ENCODE assay signal across 9 mouse cellular contexts in the genomic region with DNA sequence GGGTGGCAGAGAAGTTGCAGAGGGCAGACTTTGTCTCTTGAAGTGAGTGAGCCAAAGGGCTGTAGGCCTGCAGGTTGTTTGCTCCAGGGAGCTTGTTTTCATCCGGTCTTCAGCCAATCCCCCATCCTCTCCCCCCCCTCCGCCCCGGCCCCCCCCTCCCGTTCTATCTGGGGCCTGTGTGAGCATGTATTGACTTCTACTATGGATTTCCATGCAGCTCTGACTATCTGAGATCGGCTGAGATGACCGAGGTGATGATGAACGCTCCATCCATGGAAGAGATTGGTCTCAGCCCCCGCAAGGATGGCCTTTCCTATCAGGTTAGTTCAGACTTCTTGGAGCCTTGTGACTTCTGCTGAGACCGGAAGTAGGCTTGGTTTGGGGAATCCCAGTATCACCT. TPM values are rescaled to one million over a fixed set of nuclear protein-coding genes. Genes with fewer than 3 reads are reported as not detected.
A peak's percentile ranks its signal among the peaks of the same experiment; 100 is the strongest.
DNase-seq lines count a peak whose midpoint lies in the region; ATAC-seq and TF ChIP-seq lines count a peak whose summit lies in the region.
"Had no signal": no experiment of that assay in that cellular context is flagged by ENCODE, and none has a peak within 500 bp of the region (broad histone marks: within the 10 kb centered on the region; RNA-seq: fewer than 3 reads in every experiment).

No protein-coding gene starts in this region.

- H3K4me1 ChIP-seq in liver, adult 2 months (ENCODE audit: control insufficient read depth, insufficient read depth, low read length): peaks cover 2% of the 10 kb centered on the region; the same call in 1 of the 2 replicates
- H3K4me1 ChIP-seq in forebrain, embryonic 14.5 days (ENCODE audit: control insufficient read depth, insufficient read depth, low read length): peaks cover 48% of the 10 kb centered on the region

- WGBS in liver, adult 2 months: 36% methylated on average over 9 of the region's 9 CpGs
- 64% methylated on average over 9 of the region's 9 CpGs for WGBS in forebrain, embryonic 14.5 days

- H3K4me3 ChIP-seq in liver, adult 2 months (ENCODE audit: insufficient read depth, low read depth, low read length): peak overlapping the region; percentile 11; the same call in 1 of the 2 replicates
- no peak overlapping the region for H3K4me3 ChIP-seq in forebrain, embryonic 14.5 days (ENCODE audit: low read depth, low read length)

- H3K27ac ChIP-seq in liver, adult 2 months (replicated peaks; ENCODE audit: insufficient read depth, low read depth, low read length): no peak overlapping the region
- H3K27ac ChIP-seq in forebrain, embryonic 14.5 days (ENCODE audit: low read depth, low read length): no peak overlapping the region

- H3K27me3 ChIP-seq in liver, adult 2 months (ENCODE audit: control insufficient read depth, insufficient read depth, low read length): no peaks in the 10 kb centered on the region
- no peaks in the 10 kb centered on the region for H3K27me3 ChIP-seq in forebrain, embryonic 14.5 days (replicated peaks; ENCODE audit: control insufficient read depth, insufficient read depth, low read length)

- peak overlapping the region; percentile 46 for H3K4me2 ChIP-seq in forebrain, embryonic 14.5 days (ENCODE audit: low read length)

- no peak overlapping the region for H3K9ac ChIP-seq in liver, adult 2 months (ENCODE audit: low read depth, low read length)
- H3K9ac ChIP-seq in forebrain, embryonic 14.5 days (ENCODE audit: low read length): peak overlapping the region; percentile 32

- H3K36me3 ChIP-seq in liver, adult 2 months (ENCODE audit: control insufficient read depth, insufficient read depth, low read length): no peaks in the 10 kb centered on the region
- peaks cover 14% of the 10 kb centered on the region for H3K36me3 ChIP-seq in forebrain, embryonic 14.5 days (ENCODE audit: control insufficient read depth, insufficient read depth, low read length)

- TF ChIP-seq POLR2A in liver, adult 2 months (IDR thresholded peaks at IDR 0.05; ENCODE audit: extremely low read depth, insufficient read depth, low read length): no peak

- no peak for TF ChIP-seq CTCF in liver, adult 2 months (IDR thresholded peaks at IDR 0.05; ENCODE audit: low read depth, low read length)

- DNase-seq in liver, adult 2 months (ENCODE audit: extremely low read depth, low read depth, low spot score): no peak
- no peak for DNase-seq in liver
- no peak for DNase-seq in forebrain, embryonic 14.5 days (ENCODE audit: low spot score)
- peak; percentile 72 for DNase-seq in induced T-regulatory cell, adult 2 months (ENCODE audit: low read depth)
- peak; percentile 50 for DNase-seq in naive thymus-derived CD4-positive, alpha-beta T cell, adult 2 months (ENCODE audit: low read depth)
- no peak for DNase-seq in urinary bladder, adult 2 months (ENCODE audit: low spot score)
- DNase-seq in adrenal gland, adult 2 months: no peak
- DNase-seq in cerebellum, adult 18-20 months: no peak

- no peaks in the 10 kb centered on the region; the same call in 1 of the 2 replicates for H3K79me2 ChIP-seq in liver, adult 2 months (ENCODE audit: control insufficient read depth, insufficient read depth, low read length)

- no peak for ATAC-seq in forebrain, embryonic 14.5 days

- no peaks in the 10 kb centered on the region for H3K9me3 ChIP-seq in forebrain, embryonic 14.5 days (replicated peaks; ENCODE audit: control insufficient read depth, low read length)

RNA-seq across cellular contexts. Expression of gene Lbh, which starts 2.9 kb away (rescaled TPM):
- 3.6 and 5.1 TPM in 2 replicates for total RNA-seq in liver, adult 2 months (2014; rRNA removed)
- polyA plus RNA-seq in liver, adult 2 months (2012; rRNA removed): 9.6 and 9.8 TPM in 2 replicates
- polyA plus RNA-seq in forebrain, embryonic 14.5 days (2014; fragmentation: Nextera tagmentation; extraction: Ambion mirVana): 8.1 and 8.7 TPM in 2 replicates
- polyA plus RNA-seq in urinary bladder, adult 2 months (2012; rRNA removed): 42.9 and 49.5 TPM in 2 replicates
- 10 to 100 TPM; 22.0 to 53.6 TPM for total RNA-seq in adrenal gland, adult 2 months (2021)
- polyA plus RNA-seq in adrenal gland, adult 2 months (2012; rRNA removed): 25.8 and 26.3 TPM in 2 replicates
- total RNA-seq: MEL had no signal

Comparison
In these comparisons a context has a peak if more than half of its experiments do, and no peak if none do; other contexts are left out.
1. DNase-seq: peak in induced T-regulatory cell, adult 2 months (single experiment) and naive thymus-derived CD4-positive, alpha-beta T cell, adult 2 months (single experiment); none in liver, adult 2 months (single experiment), liver (single experiment), forebrain, embryonic 14.5 days (single experiment), urinary bladder, adult 2 months (single experiment), adrenal gland, adult 2 months (single experiment) and cerebellum, adult 18-20 months (0 of 2).